Mouse (Mus musculus): ENCODE data around the gene Dpf2. TPM values are rescaled to one million over a fixed set of nuclear protein-coding genes. Genes with fewer than 3 reads are reported as not detected.

Gene Dpf2
- polyA plus RNA-seq, 1 experiment from 2014 or later: 88.2 TPM

DNA sequence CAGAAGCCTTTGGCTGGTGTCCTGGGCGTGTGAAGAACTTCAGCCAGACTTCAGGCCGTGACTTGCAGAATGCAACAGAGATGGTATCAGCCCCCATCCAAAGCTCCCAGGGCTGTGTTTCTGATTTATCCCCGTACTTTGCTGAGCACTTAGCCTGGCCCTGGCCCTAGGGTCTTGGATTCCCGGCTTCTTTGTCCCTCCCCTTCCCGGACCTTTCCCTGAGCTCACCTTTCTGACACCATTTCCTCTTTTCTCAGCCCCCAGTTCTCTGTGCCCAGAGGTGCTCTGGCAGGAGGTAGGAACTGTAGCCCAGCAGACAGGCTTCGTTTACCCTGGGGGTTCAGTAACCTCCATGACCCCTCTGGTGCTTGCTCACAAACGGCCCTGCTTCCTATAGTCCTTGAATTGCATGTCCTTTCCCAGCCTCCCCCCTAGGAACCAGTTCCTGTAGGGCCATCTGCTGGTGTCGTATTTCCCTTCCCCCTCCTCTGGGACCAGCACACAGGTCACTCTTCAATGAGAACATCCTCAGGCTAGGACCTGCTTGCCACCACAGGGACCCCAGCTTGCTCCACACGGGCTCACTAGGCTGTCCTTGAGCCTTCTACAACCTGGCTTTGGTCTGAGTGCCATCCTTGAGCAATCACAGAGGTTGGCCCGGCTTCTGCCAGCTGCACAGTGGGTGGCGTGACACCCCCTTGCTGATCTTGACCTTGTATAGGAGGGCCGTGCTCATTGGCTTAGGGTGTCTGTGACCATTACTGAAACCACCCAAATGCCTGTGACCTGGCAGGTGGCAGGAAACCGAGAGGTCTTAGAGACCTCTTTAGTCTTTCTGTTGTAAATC, 63.8 kb downstream of the Dpf2 start:
- peak overlapping the region; percentile 44; the same call in 1 of the 2 replicates for H3K9ac ChIP-seq
- peak overlapping the region; percentile 20; the same call in 1 of the 2 replicates for H3K4me2 ChIP-seq (replicated peaks)
- WGBS: 41% methylated on average over 13 of the region's 13 CpGs

DNA sequence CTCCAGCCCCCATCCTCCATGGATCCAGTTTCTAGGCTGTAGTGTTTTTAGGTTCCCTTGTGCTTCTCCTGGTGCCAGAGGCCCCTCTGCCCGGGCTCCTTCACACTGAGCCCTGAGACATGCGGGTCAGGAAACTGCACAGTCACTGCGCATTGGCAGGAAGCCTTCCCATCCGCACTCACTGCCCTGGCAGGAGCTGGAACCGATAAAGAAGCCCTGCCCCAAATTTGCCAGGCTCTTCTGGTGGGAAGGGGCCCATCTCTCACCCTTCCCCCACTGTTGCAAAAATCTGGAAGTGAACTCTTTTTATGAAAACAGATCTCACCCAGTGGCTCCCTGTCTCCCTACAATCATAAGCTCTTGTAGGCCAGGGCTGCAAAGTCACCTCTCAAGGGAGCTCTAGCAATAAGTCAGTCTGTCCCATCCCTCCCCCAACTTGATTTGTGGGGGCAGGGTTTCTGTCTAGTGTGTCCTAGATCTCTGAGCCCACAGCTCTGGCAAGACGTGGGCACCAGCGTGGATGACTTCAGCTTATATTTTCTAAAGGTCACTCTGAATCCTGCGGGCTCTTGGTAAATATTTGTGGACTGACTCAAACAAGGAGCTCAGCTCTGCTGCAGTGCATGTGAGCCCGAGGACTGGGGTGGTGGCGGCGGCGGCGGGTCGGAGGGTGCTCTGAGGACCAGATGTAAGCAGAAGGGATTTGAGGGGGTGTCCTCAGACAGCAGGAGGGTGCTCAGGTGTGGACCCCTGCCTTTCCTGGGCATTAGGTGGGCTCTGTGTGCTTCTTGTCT, 64.6 kb downstream of the Dpf2 start:
- Histone ChIP-seq H3K27me3 (ENCODE audit: control insufficient read depth, insufficient read depth, low read length) (no peaks in the 10 kb centered on the region), H3K4me1 (replicated peaks; ENCODE audit: control insufficient read depth, insufficient read depth, low read length) (peaks cover 55% of the 10 kb centered on the region), H3K27ac (peak overlapping the region; percentile 99), H3K9me3 (ENCODE audit: control insufficient read depth, low read length) (no peaks in the 10 kb centered on the region), H3K4me2 (replicated peaks) (peak overlapping the region; percentile 84; the same call in 1 of the 2 replicates), H3K9ac (peak overlapping the region; percentile 44), H3K4me3 (replicated peaks; ENCODE audit: low read length) (0 out of 2 replicates have a peak overlapping the region, but pooled peaks have one; percentile 4), H3K36me3 (replicated peaks; ENCODE audit: control insufficient read depth, insufficient read depth) (peaks cover 17% of the 10 kb centered on the region)
- DNase-seq (ENCODE audit: low spot score) (no peak), ATAC-seq (ENCODE audit: low FRiP score) (no peak)
- WGBS: 57% methylated on average over 14 of the region's 14 CpGs

More for the DNA sequence above, 63.8 kb downstream of the Dpf2 start:
- Histone ChIP-seq H3K27ac (peak overlapping the region; percentile 99), H3K9me3 (ENCODE audit: control insufficient read depth, low read length) (no peaks in the 10 kb centered on the region), H3K36me3 (replicated peaks; ENCODE audit: control insufficient read depth, insufficient read depth) (peaks cover 17% of the 10 kb centered on the region), H3K4me1 (replicated peaks; ENCODE audit: control insufficient read depth, insufficient read depth, low read length) (peaks cover 51% of the 10 kb centered on the region), H3K27me3 (ENCODE audit: control insufficient read depth, insufficient read depth, low read length) (no peaks in the 10 kb centered on the region), H3K4me3 (replicated peaks; ENCODE audit: low read length) (peak overlapping the region; percentile 4; the same call in 1 of the 2 replicates)
- ATAC-seq (ENCODE audit: low FRiP score): no peak
- DNase-seq (ENCODE audit: low spot score): no peak

DNA sequence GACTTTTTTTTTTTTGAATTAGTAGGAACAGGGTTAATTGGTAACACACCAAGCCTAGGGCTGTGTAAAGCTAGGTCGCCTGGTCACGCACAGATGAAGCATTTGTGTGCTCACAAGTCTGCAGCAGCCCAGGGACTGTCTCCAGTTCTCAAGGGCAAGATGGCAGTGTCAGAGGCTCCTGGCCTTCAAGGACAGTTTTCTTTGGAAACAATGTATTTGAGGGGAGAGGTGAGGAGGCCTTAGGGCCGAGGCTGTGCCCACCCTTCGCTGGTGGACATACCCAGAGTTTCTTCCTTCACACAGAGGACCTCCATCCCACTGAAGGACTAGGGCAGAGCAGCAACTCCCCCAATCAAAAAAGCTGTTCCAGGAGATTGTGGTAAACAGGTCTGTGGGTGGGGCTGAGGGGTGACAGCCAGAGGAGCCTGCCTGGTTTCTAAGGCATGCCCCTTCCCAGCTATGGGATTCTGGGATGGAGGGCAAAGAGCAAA, 65.5 kb downstream of the Dpf2 start:
- Histone ChIP-seq H3K27ac (peak overlapping the region; percentile 99), H3K4me2 (replicated peaks) (peak overlapping the region; percentile 84), H3K4me3 (replicated peaks; ENCODE audit: low read length) (no peak overlapping the region), H3K36me3 (replicated peaks; ENCODE audit: control insufficient read depth, insufficient read depth) (peaks cover 9% of the 10 kb centered on the region), H3K9me3 (ENCODE audit: control insufficient read depth, low read length) (no peaks in the 10 kb centered on the region), H3K4me1 (replicated peaks; ENCODE audit: control insufficient read depth, insufficient read depth, low read length) (peaks cover 63% of the 10 kb centered on the region), H3K27me3 (ENCODE audit: control insufficient read depth, insufficient read depth, low read length) (no peaks in the 10 kb centered on the region), H3K9ac (peak overlapping the region; percentile 69; the same call in 1 of the 2 replicates)
- ATAC-seq (ENCODE audit: low FRiP score) (no peak), DNase-seq (ENCODE audit: low spot score) (no peak)
- 36% methylated on average over 4 of the region's 4 CpGs for WGBS

DNA sequence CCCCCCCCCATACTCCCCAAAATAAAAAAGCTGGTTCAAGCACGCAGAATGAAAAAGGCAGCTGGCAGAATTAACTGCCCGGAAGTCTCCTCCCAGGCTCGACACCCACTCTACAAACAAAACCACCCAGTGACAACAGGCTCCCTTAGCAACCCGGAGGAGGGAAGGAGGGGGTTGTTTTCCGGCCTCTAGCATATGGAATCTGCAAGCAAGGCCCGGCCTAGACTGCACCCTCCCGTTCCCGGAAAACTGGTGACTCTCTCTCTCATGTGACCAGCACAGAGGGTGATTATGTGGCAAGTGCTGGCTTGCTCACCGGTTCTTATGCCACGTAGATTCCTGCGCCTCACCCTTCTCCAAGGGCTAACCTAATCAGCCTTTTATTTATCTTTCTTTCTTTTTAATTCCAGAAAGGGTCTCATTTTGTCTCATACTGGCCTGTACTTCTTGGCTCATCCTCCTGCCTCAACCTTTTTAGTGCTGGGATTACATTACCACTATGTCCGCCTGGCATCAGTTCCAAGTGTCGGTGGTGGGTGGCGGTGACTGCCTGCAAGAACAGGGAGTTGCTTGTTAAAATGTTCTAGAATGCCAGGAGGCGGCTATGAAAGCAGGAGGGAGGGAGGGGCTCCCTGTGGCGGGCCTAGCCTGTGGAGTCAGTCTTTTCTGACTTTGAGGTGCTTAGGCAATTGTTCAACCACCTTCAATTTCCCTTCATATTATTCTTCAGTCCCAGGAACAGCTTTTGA, 66.1 kb downstream of the Dpf2 start:
- DNase-seq (ENCODE audit: low spot score) (peak; percentile 83), ATAC-seq (ENCODE audit: low FRiP score) (peak; percentile 83)
- Histone ChIP-seq H3K4me2 (replicated peaks) (peak overlapping the region; percentile 84), H3K9me3 (ENCODE audit: control insufficient read depth, low read length) (no peaks in the 10 kb centered on the region), H3K9ac (peak overlapping the region; percentile 69), H3K4me3 (replicated peaks; ENCODE audit: low read length) (peak overlapping the region; percentile 31), H3K27ac (peak overlapping the region; percentile 99), H3K36me3 (replicated peaks; ENCODE audit: control insufficient read depth, insufficient read depth) (peaks cover 3% of the 10 kb centered on the region), H3K4me1 (replicated peaks; ENCODE audit: control insufficient read depth, insufficient read depth, low read length) (peaks cover 68% of the 10 kb centered on the region), H3K27me3 (ENCODE audit: control insufficient read depth, insufficient read depth, low read length) (no peaks in the 10 kb centered on the region)
- WGBS: 1% methylated on average over 16 of the region's 16 CpGs

Other genes starting within 250 kb of the Dpf2 start
- gene Sipa1, start 249.3 kb downstream of the Dpf2 start, polyA plus RNA-seq (2014; fragmentation: Nextera tagmentation; extraction: Ambion mirVana): 12.7 and 16.2 TPM in 2 replicates
- gene Map3k11, start 224.3 kb downstream of the Dpf2 start, polyA plus RNA-seq (2014; fragmentation: Nextera tagmentation; extraction: Ambion mirVana): 11.4 and 11.5 TPM in 2 replicates
- 28.3 and 32.1 TPM in 2 replicates for gene Pcnx3, start 224.1 kb downstream of the Dpf2 start, polyA plus RNA-seq (2014; fragmentation: Nextera tagmentation; extraction: Ambion mirVana)
- gene Kcnk7, start 208.6 kb downstream of the Dpf2 start, polyA plus RNA-seq (2014; fragmentation: Nextera tagmentation; extraction: Ambion mirVana): 0.36 TPM in 1 of 2 replicates, not detected in the other
- gene Ehbp1l1, start 186.7 kb downstream of the Dpf2 start, polyA plus RNA-seq (2014; fragmentation: Nextera tagmentation; extraction: Ambion mirVana): 9.2 and 12.5 TPM in 2 replicates
- gene Fam89b, start 183.4 kb downstream of the Dpf2 start, polyA plus RNA-seq (2014; fragmentation: Nextera tagmentation; extraction: Ambion mirVana): 140 and 144 TPM in 2 replicates
- 13.8 and 15.8 TPM in 2 replicates for gene Ltbp3, start 172.1 kb downstream of the Dpf2 start, polyA plus RNA-seq (2014; fragmentation: Nextera tagmentation; extraction: Ambion mirVana)
- 73.5 and 76.7 TPM in 2 replicates for gene Scyl1, start 141.6 kb downstream of the Dpf2 start, polyA plus RNA-seq (2014; fragmentation: Nextera tagmentation; extraction: Ambion mirVana)
- 11.3 and 13.1 TPM in 2 replicates for gene Frmd8, start 37.7 kb downstream of the Dpf2 start, polyA plus RNA-seq (2014; fragmentation: Nextera tagmentation; extraction: Ambion mirVana)
- 1.5 and 2.5 TPM in 2 replicates for gene Slc25a45, start 35.2 kb downstream of the Dpf2 start, polyA plus RNA-seq (2014; fragmentation: Nextera tagmentation; extraction: Ambion mirVana)
- gene Tigd3, start 18.9 kb downstream of the Dpf2 start, polyA plus RNA-seq (2014; fragmentation: Nextera tagmentation; extraction: Ambion mirVana): 6.1 and 9.4 TPM in 2 replicates
- 16.9 and 18.5 TPM in 2 replicates for gene Cdc42ep2, start 11.8 kb upstream of the Dpf2 start, polyA plus RNA-seq (2014; fragmentation: Nextera tagmentation; extraction: Ambion mirVana)
- gene Pola2, start 51.2 kb upstream of the Dpf2 start, polyA plus RNA-seq (2014; fragmentation: Nextera tagmentation; extraction: Ambion mirVana): 22.2 and 24.2 TPM in 2 replicates
- gene Slc22a20, start 73.1 kb upstream of the Dpf2 start, polyA plus RNA-seq (2014; fragmentation: Nextera tagmentation; extraction: Ambion mirVana): not detected in 2 replicates
- 5.4 and 6.5 TPM in 2 replicates for gene Capn1, start 102.9 kb upstream of the Dpf2 start, polyA plus RNA-seq (2014; fragmentation: Nextera tagmentation; extraction: Ambion mirVana)
- 28.7 and 32.9 TPM in 2 replicates for gene Syvn1, start 133.6 kb upstream of the Dpf2 start, polyA plus RNA-seq (2014; fragmentation: Nextera tagmentation; extraction: Ambion mirVana)
- gene Mrpl49, start 144.8 kb upstream of the Dpf2 start, polyA plus RNA-seq (2014; fragmentation: Nextera tagmentation; extraction: Ambion mirVana): 64.2 and 64.5 TPM in 2 replicates
- gene Fau, start 144.8 kb upstream of the Dpf2 start, polyA plus RNA-seq (2014; fragmentation: Nextera tagmentation; extraction: Ambion mirVana): 537 and 672 TPM in 2 replicates
- gene Znhit2, start 148.2 kb upstream of the Dpf2 start, polyA plus RNA-seq (2014; fragmentation: Nextera tagmentation; extraction: Ambion mirVana): 35.3 and 36.3 TPM in 2 replicates
- gene Tm7sf2, start 155.4 kb upstream of the Dpf2 start, polyA plus RNA-seq (2014; fragmentation: Nextera tagmentation; extraction: Ambion mirVana): 58.9 and 59.8 TPM in 2 replicates
- 71.7 and 74.2 TPM in 2 replicates for gene Vps51, start 164.2 kb upstream of the Dpf2 start, polyA plus RNA-seq (2014; fragmentation: Nextera tagmentation; extraction: Ambion mirVana)
- gene Tmem262, start 167.0 kb upstream of the Dpf2 start, polyA plus RNA-seq (2014; fragmentation: Nextera tagmentation; extraction: Ambion mirVana): not detected in 2 replicates
- 1.0 and 1.2 TPM in 2 replicates for gene Gm28374, start 169.2 kb upstream of the Dpf2 start, polyA plus RNA-seq (2014; fragmentation: Nextera tagmentation; extraction: Ambion mirVana)
- 75.1 and 75.4 TPM in 2 replicates for gene Zfpl1, start 171.9 kb upstream of the Dpf2 start, polyA plus RNA-seq (2014; fragmentation: Nextera tagmentation; extraction: Ambion mirVana)
- gene Cdca5, start 172.0 kb upstream of the Dpf2 start, polyA plus RNA-seq (2014; fragmentation: Nextera tagmentation; extraction: Ambion mirVana): 6.3 and 6.8 TPM in 2 replicates
- not detected in 2 replicates for gene AC131692.1, start 181.4 kb upstream of the Dpf2 start, polyA plus RNA-seq (2014; fragmentation: Nextera tagmentation; extraction: Ambion mirVana)
- 0.52 and 0.59 TPM in 2 replicates for gene Naaladl1, start 192.8 kb upstream of the Dpf2 start, polyA plus RNA-seq (2014; fragmentation: Nextera tagmentation; extraction: Ambion mirVana)
- 51.3 and 54.5 TPM in 2 replicates for gene Sac3d1, start 205.6 kb upstream of the Dpf2 start, polyA plus RNA-seq (2014; fragmentation: Nextera tagmentation; extraction: Ambion mirVana)
- 59.6 and 60.8 TPM in 2 replicates for gene Snx15, start 215.3 kb upstream of the Dpf2 start, polyA plus RNA-seq (2014; fragmentation: Nextera tagmentation; extraction: Ambion mirVana)
- not detected in 2 replicates for gene Batf2, start 228.0 kb upstream of the Dpf2 start, polyA plus RNA-seq (2014; fragmentation: Nextera tagmentation; extraction: Ambion mirVana)
- 114 and 117 TPM in 2 replicates for gene Arl2, start 228.5 kb upstream of the Dpf2 start, polyA plus RNA-seq (2014; fragmentation: Nextera tagmentation; extraction: Ambion mirVana)